Mouse (Mus musculus): ENCODE results near the gene Syngr1. TPM values are rescaled to one million over a fixed set of nuclear protein-coding genes. Genes with fewer than 3 reads are reported as not detected.

Syngr1 gene
- polyA plus RNA-seq, 1 experiment from 2014 or later: 64.6 TPM

- Histone ChIP-seq H3K27ac (replicated peaks) (no peak overlapping the region), H3K4me2 (no peak overlapping the region), H3K27me3 (replicated peaks) (no peaks in the 10 kb centered on the region), H3K36me3 (peaks cover 72% of the 10 kb centered on the region), H3K4me3 (replicated peaks) (no peak overlapping the region), H3K9ac (replicated peaks) (no peak overlapping the region), H3K4me1 (no peaks in the 10 kb centered on the region), H3K9me3 (replicated peaks) (no peaks in the 10 kb centered on the region)
- no peak for ATAC-seq (ENCODE audit: low FRiP score)
- 93% methylated on average over 8 of the region's 8 CpGs for WGBS
Measured at GRCm38 (mm10) chr15:80155707-80156106, 64.6 kb downstream of the Syngr1 start.

DNA sequence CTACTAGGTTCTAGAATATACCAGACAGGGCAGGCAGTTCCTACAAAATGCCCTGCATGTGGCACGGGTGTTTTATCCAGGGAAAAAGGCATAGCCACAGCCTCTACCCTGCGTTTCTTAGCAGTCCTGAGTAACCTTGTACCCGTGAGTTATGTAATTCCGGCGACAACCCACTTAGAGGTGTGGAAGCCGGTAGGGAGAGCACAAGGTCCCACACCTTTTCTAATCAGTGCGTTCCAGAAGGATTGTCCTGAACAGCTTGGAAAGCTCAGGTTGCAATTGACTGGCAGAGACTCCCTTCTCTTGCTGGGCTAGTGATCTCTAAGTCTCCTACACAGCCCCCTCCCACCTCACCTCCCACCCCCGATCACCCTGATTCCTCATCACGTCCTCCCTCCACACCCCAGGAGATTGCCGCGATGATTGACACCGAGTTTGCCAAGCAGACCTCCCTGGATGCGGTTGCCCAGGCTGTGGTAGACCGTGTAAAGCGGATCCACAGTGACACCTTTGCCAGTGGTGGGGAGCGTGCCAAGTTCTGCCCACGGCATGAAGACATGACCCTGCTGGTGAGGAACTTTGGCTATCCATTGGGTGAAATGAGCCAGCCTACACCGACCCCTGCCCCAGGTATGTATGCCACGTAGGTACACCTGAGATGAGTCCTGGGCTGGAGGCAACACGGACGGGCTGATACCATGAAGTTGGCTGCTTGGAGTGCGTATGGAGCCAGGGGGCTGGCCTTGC, 66.2 kb downstream of the Syngr1 start:
- Histone ChIP-seq H3K4me1 (no peaks in the 10 kb centered on the region), H3K36me3 (peaks cover 81% of the 10 kb centered on the region), H3K27ac (replicated peaks) (no peak overlapping the region), H3K9ac (replicated peaks) (no peak overlapping the region), H3K4me2 (no peak overlapping the region), H3K9me3 (replicated peaks) (no peaks in the 10 kb centered on the region), H3K27me3 (replicated peaks) (no peaks in the 10 kb centered on the region), H3K4me3 (replicated peaks) (no peak overlapping the region)
- no peak for ATAC-seq (ENCODE audit: low FRiP score)
- 95% methylated on average over 22 of the region's 22 CpGs for WGBS

GRCm38 (mm10) chr15:80158001-80158706, 67.0 kb downstream of the Syngr1 start:
- no peak for ATAC-seq (ENCODE audit: low FRiP score)
- no peak overlapping the region for H3K27ac ChIP-seq (replicated peaks)
- H3K9me3 ChIP-seq (replicated peaks): no peaks in the 10 kb centered on the region
- no peak overlapping the region for H3K9ac ChIP-seq (replicated peaks)
- H3K27me3 ChIP-seq (replicated peaks): no peaks in the 10 kb centered on the region
- no peaks in the 10 kb centered on the region for H3K4me1 ChIP-seq
- 83% methylated on average over 5 of the region's 5 CpGs for WGBS
- no peak overlapping the region for H3K4me3 ChIP-seq (replicated peaks)
- H3K4me2 ChIP-seq: no peak overlapping the region
- peaks cover 85% of the 10 kb centered on the region for H3K36me3 ChIP-seq

GRCm38 (mm10) chr15:80158707-80159090, 67.6 kb downstream of the Syngr1 start:
- H3K27ac ChIP-seq (replicated peaks): 0 out of 2 replicates have a peak overlapping the region, but pooled peaks have one; percentile 13
- ATAC-seq (ENCODE audit: low FRiP score): no peak
- H3K27me3 ChIP-seq (replicated peaks): no peaks in the 10 kb centered on the region
- peaks cover 81% of the 10 kb centered on the region for H3K36me3 ChIP-seq
- no peaks in the 10 kb centered on the region for H3K9me3 ChIP-seq (replicated peaks)
- H3K4me1 ChIP-seq: no peaks in the 10 kb centered on the region
- 71% methylated on average over 4 of the region's 4 CpGs for WGBS
- no peak overlapping the region for H3K4me3 ChIP-seq (replicated peaks)
- H3K4me2 ChIP-seq: no peak overlapping the region
- H3K9ac ChIP-seq (replicated peaks): no peak overlapping the region

DNA sequence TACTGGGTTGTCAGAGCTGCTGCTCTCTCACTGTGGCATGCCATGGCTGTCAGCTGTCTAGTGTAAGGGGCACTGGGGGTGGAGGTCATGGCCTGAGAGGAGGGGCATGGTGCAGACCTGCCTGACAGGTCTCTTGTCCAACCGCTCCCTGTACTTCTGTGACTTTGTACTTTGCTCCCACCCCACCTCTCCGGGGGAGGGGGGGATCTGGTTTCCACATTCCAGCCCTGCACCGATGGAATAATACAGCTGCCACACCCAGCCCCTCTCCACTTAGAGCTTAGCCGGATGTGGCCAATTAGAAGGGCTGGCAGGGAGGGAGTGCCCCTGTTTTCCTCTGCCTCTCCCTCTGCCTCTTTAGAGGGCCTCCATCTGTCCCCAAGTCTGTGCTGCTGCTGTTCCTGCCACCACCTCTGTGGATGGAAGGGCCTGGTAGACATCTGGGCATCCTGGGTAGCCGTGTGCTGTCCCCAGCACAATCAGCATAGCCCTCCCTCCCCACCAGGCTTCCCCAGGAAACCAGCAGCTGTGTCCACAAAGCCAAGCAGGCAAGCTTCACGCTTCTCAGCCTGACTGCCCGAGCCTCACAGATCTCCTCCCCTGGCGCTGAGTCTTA, 68.3 kb downstream of the Syngr1 start:
- H3K27me3 ChIP-seq (replicated peaks): no peaks in the 10 kb centered on the region
- ATAC-seq (ENCODE audit: low FRiP score): no peak
- peaks cover 74% of the 10 kb centered on the region for H3K36me3 ChIP-seq
- H3K4me1 ChIP-seq: no peaks in the 10 kb centered on the region
- no peak overlapping the region for H3K4me3 ChIP-seq (replicated peaks)
- WGBS: 58% methylated on average over 8 of the region's 8 CpGs
- 0 out of 2 replicates have a peak overlapping the region, but pooled peaks have one; percentile 23 for H3K27ac ChIP-seq (replicated peaks)
- H3K9me3 ChIP-seq (replicated peaks): no peaks in the 10 kb centered on the region
- H3K4me2 ChIP-seq: no peak overlapping the region
- H3K9ac ChIP-seq (replicated peaks): no peak overlapping the region

GRCm38 (mm10) chr15:80160223-80160622, 69.1 kb downstream of the Syngr1 start:
- no peak overlapping the region for H3K4me3 ChIP-seq (replicated peaks)
- no peaks in the 10 kb centered on the region for H3K27me3 ChIP-seq (replicated peaks)
- no peak for ATAC-seq (ENCODE audit: low FRiP score)
- H3K4me1 ChIP-seq: no peaks in the 10 kb centered on the region
- H3K9me3 ChIP-seq (replicated peaks): no peaks in the 10 kb centered on the region
- peaks cover 66% of the 10 kb centered on the region for H3K36me3 ChIP-seq
- 94% methylated on average over 13 of the region's 13 CpGs for WGBS
- H3K9ac ChIP-seq (replicated peaks): no peak overlapping the region
- 0 out of 2 replicates have a peak overlapping the region, but pooled peaks have one; percentile 23 for H3K27ac ChIP-seq (replicated peaks)
- no peak overlapping the region for H3K4me2 ChIP-seq

GRCm38 (mm10) chr15:80160726-80161125, 69.6 kb downstream of the Syngr1 start:
- Histone ChIP-seq H3K27me3 (replicated peaks) (no peaks in the 10 kb centered on the region), H3K9me3 (replicated peaks) (no peaks in the 10 kb centered on the region), H3K27ac (replicated peaks) (no peak overlapping the region), H3K9ac (replicated peaks) (no peak overlapping the region), H3K4me1 (no peaks in the 10 kb centered on the region), H3K4me3 (replicated peaks) (no peak overlapping the region), H3K36me3 (peaks cover 62% of the 10 kb centered on the region), H3K4me2 (no peak overlapping the region)
- WGBS: 92% methylated on average over 4 of the region's 4 CpGs
- no peak for ATAC-seq (ENCODE audit: low FRiP score)

DNA sequence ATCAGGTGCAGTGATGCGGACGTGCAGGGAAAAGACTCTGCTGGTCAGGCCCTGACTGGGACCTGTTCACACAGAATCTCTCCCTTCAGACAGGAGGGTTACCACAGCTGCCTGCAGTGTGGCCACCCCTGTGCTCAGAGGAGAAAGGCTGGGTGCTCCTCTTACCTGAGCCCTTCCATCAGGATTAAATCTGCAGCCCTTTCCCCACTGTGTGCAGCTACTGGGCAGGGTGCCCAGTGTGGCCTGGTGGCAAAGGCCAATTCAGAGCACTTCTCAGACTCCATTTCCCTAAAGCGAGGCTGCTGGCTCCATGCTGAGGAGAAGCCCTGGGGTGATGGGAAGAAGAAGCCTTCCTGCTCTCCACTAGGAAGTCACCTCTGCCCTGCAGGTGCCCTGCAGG, 70.1 kb downstream of the Syngr1 start:
- no peak overlapping the region for H3K4me3 ChIP-seq (replicated peaks)
- H3K4me2 ChIP-seq: no peak overlapping the region
- no peaks in the 10 kb centered on the region for H3K9me3 ChIP-seq (replicated peaks)
- WGBS: 98% methylated on average over 3 of the region's 3 CpGs
- no peaks in the 10 kb centered on the region for H3K27me3 ChIP-seq (replicated peaks)
- H3K36me3 ChIP-seq: peaks cover 58% of the 10 kb centered on the region
- no peak for ATAC-seq (ENCODE audit: low FRiP score)
- no peak overlapping the region for H3K9ac ChIP-seq (replicated peaks)
- no peak overlapping the region for H3K27ac ChIP-seq (replicated peaks)
- no peaks in the 10 kb centered on the region for H3K4me1 ChIP-seq

DNA sequence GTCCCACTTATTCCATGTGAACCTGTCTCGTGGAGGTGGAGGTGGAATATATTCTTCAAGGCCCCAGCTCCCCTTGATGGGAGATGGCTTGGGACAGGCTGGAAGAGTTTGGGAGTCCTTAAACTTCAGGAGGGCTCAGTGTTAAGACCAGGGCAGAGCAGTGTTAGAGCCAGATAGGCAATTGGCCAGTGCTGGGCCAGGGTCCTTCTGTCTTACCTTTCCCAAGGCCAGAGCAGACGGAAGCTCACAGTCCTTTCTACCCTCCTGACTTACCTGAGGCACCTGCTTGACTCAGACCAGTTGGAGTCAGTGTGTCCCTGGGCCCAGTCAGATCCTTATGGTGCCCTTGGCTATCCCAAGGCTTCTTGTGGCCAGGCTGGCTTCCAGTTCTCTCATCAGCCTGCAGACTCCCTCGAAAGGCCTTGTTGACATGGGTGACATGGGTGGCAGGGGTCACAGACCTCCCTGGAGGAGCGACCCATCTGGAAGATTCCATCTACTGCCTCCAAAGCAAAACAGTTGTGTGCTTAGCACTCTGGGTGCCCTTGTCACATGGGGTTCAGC, 71.3 kb downstream of the Syngr1 start:
- Histone ChIP-seq H3K9ac (replicated peaks) (no peak overlapping the region), H3K27ac (replicated peaks) (no peak overlapping the region), H3K4me3 (replicated peaks) (no peak overlapping the region), H3K9me3 (replicated peaks) (no peaks in the 10 kb centered on the region), H3K4me2 (no peak overlapping the region), H3K36me3 (peaks cover 55% of the 10 kb centered on the region), H3K27me3 (replicated peaks) (no peaks in the 10 kb centered on the region), H3K4me1 (no peaks in the 10 kb centered on the region)
- no peak for ATAC-seq (ENCODE audit: low FRiP score)
- WGBS: 96% methylated on average over 4 of the region's 4 CpGs

- no peak overlapping the region for H3K4me3 ChIP-seq (replicated peaks)
- H3K36me3 ChIP-seq: peaks cover 49% of the 10 kb centered on the region
- no peaks in the 10 kb centered on the region for H3K9me3 ChIP-seq (replicated peaks)
- 80% methylated on average over 11 of the region's 11 CpGs for WGBS
- no peak overlapping the region for H3K27ac ChIP-seq (replicated peaks)
- ATAC-seq (ENCODE audit: low FRiP score): no peak
- no peaks in the 10 kb centered on the region for H3K4me1 ChIP-seq
- H3K4me2 ChIP-seq: no peak overlapping the region
- no peaks in the 10 kb centered on the region for H3K27me3 ChIP-seq (replicated peaks)
- no peak overlapping the region for H3K9ac ChIP-seq (replicated peaks)
Measured at GRCm38 (mm10) chr15:80163274-80163673, 72.1 kb downstream of the Syngr1 start.

DNA sequence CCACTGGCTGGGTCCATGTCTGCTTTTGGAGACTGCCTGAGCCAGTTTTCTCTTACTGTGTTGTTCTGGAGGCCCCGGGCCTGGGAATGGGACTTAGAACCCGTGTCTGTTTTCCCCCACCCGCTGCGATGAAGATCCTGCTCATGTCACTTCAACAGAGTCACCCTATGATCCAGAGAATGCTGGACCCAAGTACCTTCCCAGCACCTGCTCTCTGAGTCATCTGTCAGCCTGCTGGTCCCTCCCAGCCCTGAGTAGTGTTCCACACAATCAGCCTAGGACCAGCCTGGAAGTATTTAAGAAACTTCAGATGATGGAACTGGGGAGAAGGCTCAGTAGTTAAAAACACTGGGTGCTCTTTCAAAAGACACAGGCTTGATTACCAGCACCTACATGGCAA, 72.6 kb downstream of the Syngr1 start:
- no peak for ATAC-seq (ENCODE audit: low FRiP score)
- no peak overlapping the region for H3K9ac ChIP-seq (replicated peaks)
- H3K4me1 ChIP-seq: no peaks in the 10 kb centered on the region
- WGBS: 83% methylated on average over 4 of the region's 4 CpGs
- no peaks in the 10 kb centered on the region for H3K9me3 ChIP-seq (replicated peaks)
- H3K27me3 ChIP-seq (replicated peaks): no peaks in the 10 kb centered on the region
- H3K36me3 ChIP-seq: peaks cover 44% of the 10 kb centered on the region
- H3K4me3 ChIP-seq (replicated peaks): no peak overlapping the region
- H3K27ac ChIP-seq (replicated peaks): no peak overlapping the region
- no peak overlapping the region for H3K4me2 ChIP-seq

Measured in neural tube, embryonic 15.5 days (tissue).